Mouse (Mus musculus) cerebellum, adult (tissue): ENCODE data around the gene Tnfaip1.
"Not testable (repeated sequence)": the region's sequence is repeated elsewhere in the genome, so short reads cannot be mapped to it uniquely, and the experiment has no call there.

Experiments used
- ATAC-seq: cut with Nextera tagmentation; 2 replicates; pipeline ENCODE4 v1.9.2; 2017; ENCODE audit warnings: mild to moderate bottlenecking, moderate library complexity, mixed read lengths; ENCODE audit not compliant: insufficient number of reproducible peaks, low FRiP score, low TSS enrichment

Gene Tnfaip1

GRCm38 (mm10) chr11:78544449-78545111 lies 8.4 kb upstream of the Tnfaip1 start:
- ATAC-seq = no peak

- ATAC-seq = no peak
Measured at GRCm38 (mm10) chr11:78540358-78540757, 4.2 kb upstream of the Tnfaip1 start.

- ATAC-seq = no peak
Measured at GRCm38 (mm10) chr11:78536690-78537084, 555 bp upstream of the Tnfaip1 start.

- peak; percentile 22; the same call in 1 of the 2 replicates for ATAC-seq
Measured at GRCm38 (mm10) chr11:78535376-78536079, 604 bp downstream of the Tnfaip1 start.

- ATAC-seq = no peak
Measured at GRCm38 (mm10) chr11:78534516-78534915, 1.6 kb downstream of the Tnfaip1 start.

GRCm38 (mm10) chr11:78531515-78531914 lies 4.6 kb downstream of the Tnfaip1 start:
- not testable (repeated sequence) for ATAC-seq

GRCm38 (mm10) chr11:78531046-78531445 lies 5.1 kb downstream of the Tnfaip1 start:
- no peak for ATAC-seq

GRCm38 (mm10) chr11:78530001-78530400 lies 6.1 kb downstream of the Tnfaip1 start:
- ATAC-seq = no peak

GRCm38 (mm10) chr11:78528714-78529113 lies 7.4 kb downstream of the Tnfaip1 start:
- ATAC-seq = no peak

GRCm38 (mm10) chr11:78524838-78525237 lies 11.3 kb downstream of the Tnfaip1 start:
- ATAC-seq = no peak

- ATAC-seq = no peak
Measured at GRCm38 (mm10) chr11:78523241-78523955, 12.7 kb downstream of the Tnfaip1 start.

- no peak for ATAC-seq
Measured at GRCm38 (mm10) chr11:78522481-78522997, 13.6 kb downstream of the Tnfaip1 start.

- ATAC-seq = no peak
Measured at GRCm38 (mm10) chr11:78521880-78522279, 14.3 kb downstream of the Tnfaip1 start.

GRCm38 (mm10) chr11:78518931-78519330 lies 17.2 kb downstream of the Tnfaip1 start:
- ATAC-seq = no peak

GRCm38 (mm10) chr11:78515549-78516325 lies 20.4 kb downstream of the Tnfaip1 start:
- ATAC-seq = no peak

- ATAC-seq = no peak
Measured at GRCm38 (mm10) chr11:78513106-78513790, 22.9 kb downstream of the Tnfaip1 start.

GRCm38 (mm10) chr11:78512025-78512957 lies 23.8 kb downstream of the Tnfaip1 start, which contains the start of the genes Tmem199 and Poldip2:
Gene Tmem199 (minus strand): TSS chr11:78512172.
Gene Poldip2 (plus strand): TSS chr11:78512193.
- ATAC-seq = peak; percentile 84

GRCm38 (mm10) chr11:78509148-78509547 lies 27.0 kb downstream of the Tnfaip1 start:
- ATAC-seq = no peak
